Mouse (Mus musculus): ENCODE measurements around the gene Kcne2.

Gene Kcne2

GRCm38 (mm10) chr16:92292101-92292500, at the start of gene Kcne2:
Gene Kcne2, plus strand, starts transcription at chr16:92292389.
- DNase-seq (ENCODE audit: low read depth, low spot score): no peak

- no peak for DNase-seq (ENCODE audit: low read depth, low spot score)
Measured at GRCm38 (mm10) chr16:92245909-92246308, 46.3 kb upstream of the Kcne2 start.

- no peak for DNase-seq (ENCODE audit: low read depth, low spot score)
Measured at GRCm38 (mm10) chr16:92246974-92247373, 45.2 kb upstream of the Kcne2 start.

- DNase-seq (ENCODE audit: low read depth, low spot score): no peak
Measured at GRCm38 (mm10) chr16:92247700-92248099, 44.5 kb upstream of the Kcne2 start.

- no peak for DNase-seq (ENCODE audit: low read depth, low spot score)
Measured at GRCm38 (mm10) chr16:92249681-92250080, 42.5 kb upstream of the Kcne2 start.

- no peak for DNase-seq (ENCODE audit: low read depth, low spot score)
Measured at GRCm38 (mm10) chr16:92250452-92250851, 41.7 kb upstream of the Kcne2 start.

GRCm38 (mm10) chr16:92254316-92254715, 37.9 kb upstream of the Kcne2 start:
- no peak for DNase-seq (ENCODE audit: low read depth, low spot score)

- no peak for DNase-seq (ENCODE audit: low read depth, low spot score)
Measured at GRCm38 (mm10) chr16:92267861-92268260, 24.3 kb upstream of the Kcne2 start.

GRCm38 (mm10) chr16:92274516-92274915, 17.7 kb upstream of the Kcne2 start:
- no peak for DNase-seq (ENCODE audit: low read depth, low spot score)

- no peak for DNase-seq (ENCODE audit: low read depth, low spot score)
Measured at GRCm38 (mm10) chr16:92275526-92275925, 16.7 kb upstream of the Kcne2 start.

GRCm38 (mm10) chr16:92282671-92283070, 9.5 kb upstream of the Kcne2 start:
- no peak for DNase-seq (ENCODE audit: low read depth, low spot score)

GRCm38 (mm10) chr16:92285068-92285467, 7.1 kb upstream of the Kcne2 start:
- DNase-seq (ENCODE audit: low read depth, low spot score): no peak

- peak; percentile 52 for DNase-seq (ENCODE audit: low read depth, low spot score)
Measured at GRCm38 (mm10) chr16:92286609-92287008, 5.6 kb upstream of the Kcne2 start.

GRCm38 (mm10) chr16:92288778-92289177, 3.4 kb upstream of the Kcne2 start:
- DNase-seq (ENCODE audit: low read depth, low spot score): no peak

GRCm38 (mm10) chr16:92290045-92290444, 2.1 kb upstream of the Kcne2 start:
- DNase-seq (ENCODE audit: low read depth, low spot score): no peak

- no peak for DNase-seq (ENCODE audit: low read depth, low spot score)
Measured at GRCm38 (mm10) chr16:92294267-92294970, 2.2 kb downstream of the Kcne2 start.

GRCm38 (mm10) chr16:92295328-92295727, 3.1 kb downstream of the Kcne2 start:
- no peak for DNase-seq (ENCODE audit: low read depth, low spot score)

GRCm38 (mm10) chr16:92300649-92301411, 8.6 kb downstream of the Kcne2 start, which contains the start of gene Smim11:
Gene Smim11, plus strand, starts transcription at chr16:92301286.
- DNase-seq (ENCODE audit: low read depth, low spot score): peak; percentile 90

- no peak for DNase-seq (ENCODE audit: low read depth, low spot score)
Measured at GRCm38 (mm10) chr16:92301412-92301806, 9.2 kb downstream of the Kcne2 start.

GRCm38 (mm10) chr16:92301989-92302388, 9.8 kb downstream of the Kcne2 start:
- DNase-seq (ENCODE audit: low read depth, low spot score): no peak

- no peak for DNase-seq (ENCODE audit: low read depth, low spot score)
Measured at GRCm38 (mm10) chr16:92302506-92302905, 10.3 kb downstream of the Kcne2 start.

GRCm38 (mm10) chr16:92305519-92305918, 13.3 kb downstream of the Kcne2 start:
- no peak for DNase-seq (ENCODE audit: low read depth, low spot score)

GRCm38 (mm10) chr16:92307947-92308346, 15.8 kb downstream of the Kcne2 start:
- no peak for DNase-seq (ENCODE audit: low read depth, low spot score)
